Mouse (Mus musculus) olfactory bulb, adult 2 months (tissue): ENCODE results near the gene Gm11554. TPM values are rescaled to one million over a fixed set of nuclear protein-coding genes. Genes with fewer than 3 reads are reported as not detected.
"Not testable (repeated sequence)": the region's sequence is repeated elsewhere in the genome, so short reads cannot be mapped to it uniquely, and the experiment has no call there.

ENCODE experiments used
- H3K27ac ChIP-seq: fragments of 200-500 bp; 2 replicates; pipeline ENCODE4 v1.5.1; 2012; ENCODE audit warnings: low read depth, low read length; ENCODE audit not compliant: insufficient read depth
- H3K4me1 ChIP-seq: fragments of 200-500 bp; 2 replicates; pipeline ENCODE4 v1.6.1; 2012; ENCODE audit warnings: low read length; ENCODE audit not compliant: control insufficient read depth, insufficient read depth
- H3K4me3 ChIP-seq: fragments of 200-500 bp; 2 replicates; pipeline ENCODE4 v1.5.1; 2012; ENCODE audit warnings: mild to moderate bottlenecking, low read depth, low read length, moderate library complexity; ENCODE audit not compliant: insufficient read depth
- CTCF ChIP-seq: fragments of 200-500 bp; IDR thresholded peaks from 2 replicates; pipeline ENCODE4 v1.5.1; 2012; ENCODE audit warnings: low read depth, mild to moderate bottlenecking, low read length, moderate library complexity; ENCODE audit not compliant: insufficient read depth
- POLR2A ChIP-seq: fragments of 200-500 bp; IDR thresholded peaks from 2 replicates; pipeline ENCODE4 v1.6.1; 2012; ENCODE audit warnings: mild to moderate bottlenecking, low read depth, low read length, moderate library complexity; ENCODE audit not compliant: insufficient read depth
- WGBS: fragments of 180-500 bp; shearing (Covaris S2); methylation state at CpG from one replicate; pipeline ENCODE4 v1.1.7; 2018; 5-methylcytosine and 5-hydroxymethylcytosine counted together
- polyA plus RNA-seq: library from polyadenylated mRNA; stranded (reverse); fragments of >200 nt; gene quantifications from 2 replicates; pipeline ENCODE4 v1.2.4, GENCODE M21; 2012; ENCODE audit warnings: low replicate concordance; ENCODE audit not compliant: missing spikeins, insufficient read depth, insufficient read length

The Gm11554 gene
- polyA plus RNA-seq = not detected in 2 replicates

DNA sequence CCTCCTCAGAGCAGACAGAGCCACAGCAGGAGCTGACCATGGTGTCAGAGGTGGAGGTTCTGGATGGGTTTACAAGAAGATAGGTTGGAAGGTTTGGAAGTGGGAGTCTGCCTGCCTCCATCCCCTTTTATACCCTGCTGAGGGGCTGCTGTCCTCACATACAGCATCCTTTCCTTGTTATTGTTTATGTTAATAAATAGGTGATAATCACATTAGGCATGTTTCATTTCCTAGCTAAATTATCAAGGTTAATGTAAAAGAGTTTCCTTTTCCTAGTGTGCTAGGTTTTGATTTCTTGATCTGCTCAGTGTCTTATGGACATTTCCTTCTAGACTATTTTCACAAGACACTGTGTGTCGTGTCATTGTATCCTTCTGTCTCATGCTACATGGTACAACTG is at the start of gene Gm11554:
TSS of gene Gm11554 (minus strand) at position 101 of the 400 bp plus-strand sequence.
- H3K27ac ChIP-seq, H3K4me3 ChIP-seq, H3K4me1 ChIP-seq: not testable (repeated sequence)
- no CpG with 5 or more reads among the region's 1 CpGs for WGBS

- no peak for TF ChIP-seq POLR2A
- TF ChIP-seq CTCF = no peak
- H3K4me1 ChIP-seq = no peaks in the 10 kb centered on the region
- H3K4me3 ChIP-seq = no peak within 1 kb of the TSS
- no peak within 1 kb of the TSS for H3K27ac ChIP-seq
Observed at GRCm38 (mm10) chr11:99851508-99851907, 47.3 kb upstream of the Gm11554 start, which contains the start of gene Krtap4-16. TSS of gene Krtap4-16 (minus strand) at chr11:99851608.

DNA sequence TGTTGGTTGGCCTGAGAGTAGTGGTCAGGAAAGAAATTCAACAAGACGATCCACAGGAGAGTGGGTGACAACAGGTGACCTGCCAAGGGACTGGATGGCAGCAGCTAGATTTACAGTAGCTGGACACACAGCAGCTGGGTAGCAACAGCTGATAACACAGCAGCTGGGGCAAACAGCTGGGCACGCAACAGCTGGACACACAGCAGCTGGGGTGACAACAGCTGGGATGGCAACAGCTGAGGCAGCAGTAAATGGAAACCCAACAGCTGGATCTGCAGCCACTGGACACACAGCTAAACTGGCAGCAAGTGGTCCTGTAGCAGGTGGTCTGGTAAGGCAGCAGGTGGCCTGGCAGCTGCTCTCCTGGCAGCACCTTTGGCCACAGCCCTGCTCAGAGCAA is 42.5 kb upstream of the Gm11554 start:
- TF ChIP-seq CTCF = no peak
- TF ChIP-seq POLR2A = no peak
- WGBS = 96% methylated on average over 2 of the region's 2 CpGs
- Histone ChIP-seq H3K27ac (no peak overlapping the region), H3K4me3 (no peak overlapping the region), H3K4me1 (no peaks in the 10 kb centered on the region)

- Histone ChIP-seq H3K27ac (no peak overlapping the region), H3K4me3 (no peak overlapping the region), H3K4me1 (no peaks in the 10 kb centered on the region)
- TF ChIP-seq POLR2A = no peak
- TF ChIP-seq CTCF = no peak
- 40% methylated on average over 1 of the region's 1 CpGs for WGBS
Observed at GRCm38 (mm10) chr11:99842185-99842584, 37.9 kb upstream of the Gm11554 start.

- Histone ChIP-seq H3K4me3 (no peak within 1 kb of the TSS), H3K27ac (no peak within 1 kb of the TSS), H3K4me1 (no peaks in the 10 kb centered on the region)
- TF ChIP-seq POLR2A = no peak
- no peak for TF ChIP-seq CTCF
- 76% methylated on average over 1 of the region's 1 CpGs for WGBS
Observed at GRCm38 (mm10) chr11:99837966-99838365, 33.7 kb upstream of the Gm11554 start, which contains the start of gene 2300003K06Rik. TSS of gene 2300003K06Rik (minus strand) at chr11:99838066.

GRCm38 (mm10) chr11:99815566-99815965 is 11.3 kb upstream of the Gm11554 start, which contains the start of gene Gm11564:
TSS of gene Gm11564 (minus strand) at chr11:99815666.
- 89% methylated on average over 2 of the region's 2 CpGs for WGBS
- H3K27ac ChIP-seq, H3K4me1 ChIP-seq, H3K4me3 ChIP-seq: not testable (repeated sequence)

DNA sequence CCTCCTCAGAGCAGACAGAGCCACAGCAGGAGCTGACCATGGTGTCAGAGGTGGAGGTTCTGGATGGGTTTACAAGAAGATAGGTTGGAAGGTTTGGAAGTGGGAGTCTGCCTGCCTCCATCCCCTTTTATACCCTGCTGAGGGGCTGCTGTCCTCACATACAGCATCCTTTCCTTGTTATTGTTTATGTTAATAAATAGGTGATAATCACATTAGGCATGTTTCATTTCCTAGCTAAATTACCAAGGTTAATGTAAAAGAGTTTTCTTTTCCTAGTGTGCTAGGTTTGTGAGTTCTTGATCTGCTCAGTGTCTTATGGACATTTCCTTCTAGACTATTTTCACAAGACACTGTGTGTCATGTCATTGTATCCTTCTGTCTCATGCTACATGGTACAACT is 5.5 kb upstream of the Gm11554 start, which contains the start of gene Krtap4-13:
TSS of gene Krtap4-13 (minus strand) at position 101 of the 400 bp plus-strand sequence.
- H3K27ac ChIP-seq, H3K4me3 ChIP-seq, H3K4me1 ChIP-seq: not testable (repeated sequence)

- WGBS = no CpG with 5 or more reads among the region's 1 CpGs
- not testable (repeated sequence) for H3K4me3 ChIP-seq, H3K4me1 ChIP-seq, H3K27ac ChIP-seq
Observed at GRCm38 (mm10) chr11:99798832-99799231, 5.4 kb downstream of the Gm11554 start, which contains the start of gene Gm11569. TSS of gene Gm11569 (minus strand) at chr11:99798932.

GRCm38 (mm10) chr11:99793367-99793766 is 10.9 kb downstream of the Gm11554 start, which contains the start of gene Gm11596:
TSS of gene Gm11596 (minus strand) at chr11:99793467.
- no peak within 1 kb of the TSS for H3K27ac ChIP-seq
- 84% methylated on average over 2 of the region's 2 CpGs for WGBS
- H3K4me1 ChIP-seq = peaks cover 3% of the 10 kb centered on the region; the same call in 1 of the 2 replicates
- TF ChIP-seq CTCF (no peak), POLR2A (no peak)
- no peak within 1 kb of the TSS for H3K4me3 ChIP-seq

GRCm38 (mm10) chr11:99784900-99785299 is 19.3 kb downstream of the Gm11554 start, which contains the start of gene Krtap4-9:
TSS of gene Krtap4-9 (plus strand) at chr11:99785200.
- not testable (repeated sequence) for H3K27ac ChIP-seq, H3K4me1 ChIP-seq, H3K4me3 ChIP-seq

DNA sequence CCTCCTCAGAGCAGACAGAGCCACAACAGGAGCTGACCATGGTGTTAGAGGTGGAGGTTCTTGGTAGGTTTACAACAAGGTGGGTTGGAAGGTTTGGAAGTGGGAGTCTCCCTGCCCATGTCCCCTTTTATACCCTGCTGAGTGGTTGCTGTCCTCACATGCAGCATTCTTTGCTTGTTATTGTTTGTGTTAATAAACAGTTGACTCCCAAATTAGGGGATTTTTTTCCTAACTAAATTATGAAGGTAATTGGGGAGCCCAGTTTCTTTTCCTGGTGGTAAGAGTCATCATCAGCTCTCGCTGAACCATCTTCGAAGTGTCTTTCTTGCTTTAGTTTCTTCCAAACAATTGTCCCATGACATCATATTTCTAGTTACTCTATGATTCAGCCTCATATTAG is 23.6 kb downstream of the Gm11554 start, which contains the start of gene Krtap4-8:
TSS of gene Krtap4-8 (minus strand) at position 101 of the 400 bp plus-strand sequence.
- TF ChIP-seq POLR2A (no peak), CTCF (no peak)
- H3K4me3 ChIP-seq = no peak within 1 kb of the TSS
- H3K27ac ChIP-seq = no peak within 1 kb of the TSS
- H3K4me1 ChIP-seq = no peaks in the 10 kb centered on the region
- 97% methylated on average over 2 of the region's 2 CpGs for WGBS
